Mouse (Mus musculus): ENCODE measurements around the gene Garnl3.

DNA sequence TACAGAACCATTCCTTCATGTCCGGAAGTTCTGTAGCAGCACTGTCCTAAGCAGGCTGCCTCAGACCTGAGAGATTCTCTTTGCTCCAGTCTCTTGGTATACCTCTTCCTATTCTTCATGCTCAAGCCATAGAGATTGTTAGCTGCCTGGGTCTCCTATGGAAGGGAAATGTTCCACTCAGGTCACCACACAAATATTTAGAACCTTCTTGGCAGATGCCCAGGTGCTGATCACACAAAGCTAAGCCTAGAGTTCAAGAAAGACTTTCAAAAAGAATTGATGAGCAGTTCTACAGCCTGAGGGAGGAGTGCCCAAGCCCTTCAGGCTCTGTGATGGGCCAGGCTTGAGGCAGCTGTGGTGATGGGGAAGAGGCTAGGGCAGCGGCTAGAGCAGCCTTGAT, 2.4 kb downstream of the Garnl3 start:
- TF ChIP-seq CTCF (IDR thresholded peaks at IDR 0.05; ENCODE audit: control insufficient read depth, insufficient read depth, insufficient replicate concordance, low read depth, low read length), result no peak
- TF ChIP-seq POLR2A (IDR thresholded peaks at IDR 0.05; ENCODE audit: control insufficient read depth, low read depth, low read length), result no peak
